Comparison of ENCODE assay signal across 9 mouse cellular contexts in genomic region chr6:115891061-115891460, GRCm38 (mm10). TPM values are rescaled to one million over a fixed set of nuclear protein-coding genes. Genes with fewer than 3 reads are reported as not detected.
DNase-seq lines count a peak whose midpoint lies in the region; ATAC-seq lines count a peak whose summit lies in the region.
"Had no signal": no experiment of that assay in that cellular context is flagged by ENCODE, and none has a peak within 500 bp of the region (broad histone marks: within the 10 kb centered on the region; RNA-seq: fewer than 3 reads in every experiment).

No protein-coding gene starts in this region.

- no peaks in the 10 kb centered on the region for H3K9me3 ChIP-seq in hindbrain, embryonic 15.5 days

- no peaks in the 10 kb centered on the region for H3K27me3 ChIP-seq in hindbrain, embryonic 15.5 days

- H3K27ac ChIP-seq in hindbrain, embryonic 15.5 days (replicated peaks), result 0 out of 2 replicates have a peak overlapping the region, but pooled peaks have one; percentile 8

- 49% methylated on average over 6 of the region's 6 CpGs for WGBS in hindbrain, embryonic 15.5 days

- peaks cover 15% of the 10 kb centered on the region for H3K4me1 ChIP-seq in hindbrain, embryonic 15.5 days (replicated peaks)

- H3K4me2 ChIP-seq in hindbrain, embryonic 15.5 days, result no peak overlapping the region

- DNase-seq in embryo, embryonic 11 days, result peak; percentile 18
- DNase-seq in embryo, embryonic 10.5 days (ENCODE audit: low spot score), result no peak
- DNase-seq in left cerebral cortex, postnatal 10 days (ENCODE audit: extremely low spot score in 1 of 2, low spot score in 2 of 2), result peak; percentile 57 to 64
- DNase-seq in left cerebral cortex, postnatal 4 days, result no peak
- DNase-seq in right cerebral cortex, postnatal 14 days, result peak; percentile 53
- DNase-seq in adrenal gland, adult 8-10 months, result no peak
- no peak for DNase-seq in spleen, postnatal 4 days (ENCODE audit: low spot score in 2 of 2)

- peak; percentile 50; the same call in 1 of the 2 replicates for ATAC-seq in hindbrain, embryonic 15.5 days (ENCODE audit: low FRiP score, low read depth)

- H3K9ac ChIP-seq in hindbrain, embryonic 15.5 days, result no peak overlapping the region

- intact Hi-C loops in left cerebral cortex, postnatal 10 days (cut with DNase I), result no loop called here
- intact Hi-C loops in left cerebral cortex, postnatal 4 days (cut with DNase I), result loop anchor here (5.0 to 10.0 kb wide), 2 partner anchors 106 to 234 kb away; partner anchors contain the start of gene Plxnd1

- H3K36me3 ChIP-seq in hindbrain, embryonic 15.5 days, result peaks cover 29% of the 10 kb centered on the region

- no peak overlapping the region for H3K4me3 ChIP-seq in hindbrain, embryonic 15.5 days

RNA-seq across cellular contexts. Expression of gene Ift122, which starts 37.8 kb away (rescaled TPM):
- total RNA-seq in left cerebral cortex, postnatal 10 days (2021), result 10 to 100 TPM; 30.2 to 30.5 TPM
- total RNA-seq in left cerebral cortex, postnatal 4 days (2021), result 10 to 100 TPM; 28.9 to 35.8 TPM
- polyA plus RNA-seq in hindbrain, embryonic 15.5 days (2015; fragmentation: Nextera tagmentation; extraction: Ambion mirVana), result 28.9 and 31.5 TPM in 2 replicates
- 10 to 100 TPM; 17.2 to 29.9 (median 21.9) TPM for total RNA-seq in adrenal gland, adult 8-10 months (2022)

RNA-seq across cellular contexts. Expression of gene Mbd4, which starts 37.9 kb away (rescaled TPM):
- 1 to 10 TPM; 7.0 to 7.1 TPM for total RNA-seq in left cerebral cortex, postnatal 10 days (2021)
- 1 to 10 TPM; 6.4 to 7.1 TPM for total RNA-seq in left cerebral cortex, postnatal 4 days (2021)
- polyA plus RNA-seq in hindbrain, embryonic 15.5 days (2015; fragmentation: Nextera tagmentation; extraction: Ambion mirVana), result 8.8 and 10.9 TPM in 2 replicates
- 1 to 10 TPM; 3.3 to 5.5 (median 3.9) TPM for total RNA-seq in adrenal gland, adult 8-10 months (2022)

RNA-seq across cellular contexts. Expression of gene Rho, which starts 40.5 kb away (rescaled TPM):
- total RNA-seq in left cerebral cortex, postnatal 10 days (2021), result under 1 TPM; 0.36 to 0.49 TPM
- under 1 TPM; 0.28 to 0.56 TPM for total RNA-seq in left cerebral cortex, postnatal 4 days (2021)
- polyA plus RNA-seq in hindbrain, embryonic 15.5 days (2015; fragmentation: Nextera tagmentation; extraction: Ambion mirVana), result 0.64 and 0.68 TPM in 2 replicates
- total RNA-seq in adrenal gland, adult 8-10 months (2022), result 1 to 10 TPM in 3 of 4 experiments, under 1 TPM in 1; 0.52 to 1.9 (median 1.2) TPM
- polyA plus RNA-seq: liver, embryonic 16.5 days had no signal

RNA-seq across cellular contexts. Expression of gene Efcab12, which starts 52.8 kb away (rescaled TPM):
- total RNA-seq in left cerebral cortex, postnatal 10 days (2021), result 1 to 10 TPM; 2.7 to 3.8 TPM
- 1 to 10 TPM; 3.0 to 3.6 TPM for total RNA-seq in left cerebral cortex, postnatal 4 days (2021)
- polyA plus RNA-seq in hindbrain, embryonic 15.5 days (2015; fragmentation: Nextera tagmentation; extraction: Ambion mirVana), result 2.6 and 2.9 TPM in 2 replicates
- 1 to 10 TPM in 3 of 4 experiments, under 1 TPM in 1; 0.84 to 2.0 (median 1.1) TPM for total RNA-seq in adrenal gland, adult 8-10 months (2022)

RNA-seq across cellular contexts. Expression of gene H1foo, which starts 53.7 kb away (rescaled TPM):
- total RNA-seq in left cerebral cortex, postnatal 10 days (2021), result not detected
- total RNA-seq in left cerebral cortex, postnatal 4 days (2021), result not detected
- not detected in 2 replicates for polyA plus RNA-seq in hindbrain, embryonic 15.5 days (2015; fragmentation: Nextera tagmentation; extraction: Ambion mirVana)
- under 1 TPM in 1 of 4 experiments, not detected in 3; 0.40 TPM for total RNA-seq in adrenal gland, adult 8-10 months (2022)
- polyA plus RNA-seq: liver, embryonic 16.5 days had no signal

Comparison
In these comparisons a context has a peak if more than half of its experiments do, and no peak if none do; other contexts are left out.
1. DNase-seq: peak in embryo, embryonic 11 days (single experiment), left cerebral cortex, postnatal 10 days (2 of 2) and right cerebral cortex, postnatal 14 days (single experiment); none in embryo, embryonic 10.5 days (single experiment), left cerebral cortex, postnatal 4 days (single experiment), adrenal gland, adult 8-10 months (single experiment) and spleen, postnatal 4 days (0 of 2).